ENCODE assay signal across 10 mouse cellular contexts in genomic region chr8:70757523-70758307, GRCm38 (mm10). TPM values are rescaled to one million over a fixed set of nuclear protein-coding genes. Genes with fewer than 3 reads are reported as not detected.
DNase-seq lines count a peak whose midpoint lies in the region; ATAC-seq and TF ChIP-seq lines count a peak whose summit lies in the region.
"Had no signal": no experiment of that assay in that cellular context is flagged by ENCODE, and none has a peak within 500 bp of the region (broad histone marks: within the 10 kb centered on the region; RNA-seq: fewer than 3 reads in every experiment).

No protein-coding gene starts in this region.

- no peak overlapping the region for H3K4me2 ChIP-seq in heart, postnatal 0 days (ENCODE audit: low read depth, low read length)
- H3K4me2 ChIP-seq in forebrain, embryonic 14.5 days (ENCODE audit: low read length) = peak overlapping the region; percentile 20; the same call in 1 of the 2 replicates
- H3K4me2 ChIP-seq: limb, embryonic 15.5 days had no signal

- no peak overlapping the region for H3K27ac ChIP-seq in heart, postnatal 0 days (ENCODE audit: low read depth)
- peak overlapping the region; percentile 70 for H3K27ac ChIP-seq in forebrain, embryonic 14.5 days (ENCODE audit: low read depth, low read length)

- no peak for DNase-seq in heart, postnatal 0 days (ENCODE audit: low spot score)
- DNase-seq in heart, postnatal 14 days = no peak
- peak; percentile 64 to 70 for DNase-seq in right cerebral cortex, postnatal 10 days (ENCODE audit: low spot score in 2 of 2)
- no peak for DNase-seq in right cerebral cortex, adult 18-20 months
- peak; percentile 54 for DNase-seq in R1 (ENCODE audit: low read depth, low spot score)
- no peak for DNase-seq in forebrain, embryonic 14.5 days (ENCODE audit: low spot score)
- peak; percentile 40 for DNase-seq in naive thymus-derived CD4-positive, alpha-beta T cell, adult 2 months (ENCODE audit: low read depth)
- no peak for DNase-seq in heart, adult 9 months (ENCODE audit: low spot score in 2 of 2)

- intact Hi-C loops in heart, postnatal 14 days (cut with DNase I) = no loop called here

- no peaks in the 10 kb centered on the region for H3K9me3 ChIP-seq in heart, postnatal 0 days (replicated peaks; ENCODE audit: control insufficient read depth, low read length)
- no peaks in the 10 kb centered on the region for H3K9me3 ChIP-seq in forebrain, embryonic 14.5 days (replicated peaks; ENCODE audit: control insufficient read depth, low read length)
- H3K9me3 ChIP-seq: limb, embryonic 15.5 days had no signal

- H3K9ac ChIP-seq in heart, postnatal 0 days (replicated peaks; ENCODE audit: low read depth, low read length) = no peak overlapping the region
- 0 out of 2 replicates have a peak overlapping the region, but pooled peaks have one; percentile 21 for H3K9ac ChIP-seq in forebrain, embryonic 14.5 days (ENCODE audit: low read length)
- H3K9ac ChIP-seq: limb, embryonic 15.5 days had no signal

- WGBS in heart, postnatal 0 days = 73% methylated on average over 22 of the region's 22 CpGs
- WGBS in forebrain, embryonic 14.5 days = 57% methylated on average over 22 of the region's 22 CpGs

- ATAC-seq in heart, postnatal 0 days (ENCODE audit: insufficient read depth, low read depth) = no peak
- no peak for ATAC-seq in forebrain, embryonic 14.5 days

- H3K27me3 ChIP-seq in heart, postnatal 0 days (ENCODE audit: control insufficient read depth, insufficient read depth, low read length) = no peaks in the 10 kb centered on the region
- no peaks in the 10 kb centered on the region for H3K27me3 ChIP-seq in forebrain, embryonic 14.5 days (replicated peaks; ENCODE audit: control insufficient read depth, insufficient read depth, low read length)
- H3K27me3 ChIP-seq: limb, embryonic 15.5 days had no signal

- no peak for TF ChIP-seq EP300 in heart, postnatal 0 days (IDR thresholded peaks at IDR 0.05; ENCODE audit: low read depth)

- peak; percentile 50 for TF ChIP-seq CTCF in heart, postnatal 0 days (IDR thresholded peaks at IDR 0.05; ENCODE audit: low read depth)

- H3K4me3 ChIP-seq in heart, postnatal 0 days (ENCODE audit: low read depth, low read length) = no peak overlapping the region
- no peak overlapping the region for H3K4me3 ChIP-seq in forebrain, embryonic 14.5 days (ENCODE audit: low read depth, low read length)
- H3K4me3 ChIP-seq: limb, embryonic 15.5 days had no signal

- H3K4me1 ChIP-seq in heart, postnatal 0 days (ENCODE audit: control insufficient read depth, insufficient read depth) = peaks cover 28% of the 10 kb centered on the region
- peaks cover 24% of the 10 kb centered on the region for H3K4me1 ChIP-seq in forebrain, embryonic 14.5 days (ENCODE audit: control insufficient read depth, insufficient read depth, low read length)

- H3K36me3 ChIP-seq in heart, postnatal 0 days (replicated peaks; ENCODE audit: control insufficient read depth, insufficient read depth, low read length) = peaks cover 28% of the 10 kb centered on the region
- H3K36me3 ChIP-seq in forebrain, embryonic 14.5 days (ENCODE audit: control insufficient read depth, insufficient read depth, low read length) = peaks cover 27% of the 10 kb centered on the region

RNA-seq across cellular contexts. Expression of gene Mpv17l2, which starts 3.0 kb away (rescaled TPM):
- total RNA-seq in heart, postnatal 0 days (2014; rRNA removed; ENCODE audit: low replicate concordance) = 26.6 and 56.3 TPM in 2 replicates
- 50.3 and 54.0 TPM in 2 replicates for polyA plus RNA-seq in heart, postnatal 0 days (2015; fragmentation: Nextera tagmentation; extraction: Ambion mirVana)
- total RNA-seq in heart, postnatal 14 days (2021) = 10 to 100 TPM; 29.3 to 29.9 TPM
- polyA plus RNA-seq in forebrain, embryonic 14.5 days (2014; fragmentation: Nextera tagmentation; extraction: Ambion mirVana) = 52.3 and 60.8 TPM in 2 replicates

RNA-seq across cellular contexts. Expression of gene Rab3a, which starts 3.2 kb away (rescaled TPM):
- 21.4 and 40.3 TPM in 2 replicates for total RNA-seq in heart, postnatal 0 days (2014; rRNA removed; ENCODE audit: low replicate concordance)
- polyA plus RNA-seq in heart, postnatal 0 days (2015; fragmentation: Nextera tagmentation; extraction: Ambion mirVana) = 32.7 and 32.8 TPM in 2 replicates
- 10 to 100 TPM; 51.6 to 51.9 TPM for total RNA-seq in heart, postnatal 14 days (2021)
- 330 and 371 TPM in 2 replicates for polyA plus RNA-seq in forebrain, embryonic 14.5 days (2014; fragmentation: Nextera tagmentation; extraction: Ambion mirVana)

RNA-seq across cellular contexts. Expression of gene Pik3r2, which starts 18.8 kb away (rescaled TPM):
- 36.6 and 39.3 TPM in 2 replicates for total RNA-seq in heart, postnatal 0 days (2014; rRNA removed; ENCODE audit: low replicate concordance)
- 30.2 and 32.5 TPM in 2 replicates for polyA plus RNA-seq in heart, postnatal 0 days (2015; fragmentation: Nextera tagmentation; extraction: Ambion mirVana)
- total RNA-seq in heart, postnatal 14 days (2021) = 10 to 100 TPM; 31.4 to 33.1 TPM
- 57.9 and 84.9 TPM in 2 replicates for polyA plus RNA-seq in forebrain, embryonic 14.5 days (2014; fragmentation: Nextera tagmentation; extraction: Ambion mirVana)

RNA-seq across cellular contexts. Expression of gene Pde4c, which starts 34.2 kb away (rescaled TPM):
- 0.42 and 1.2 TPM in 2 replicates for total RNA-seq in heart, postnatal 0 days (2014; rRNA removed; ENCODE audit: low replicate concordance)
- 0.44 and 0.56 TPM in 2 replicates for polyA plus RNA-seq in heart, postnatal 0 days (2015; fragmentation: Nextera tagmentation; extraction: Ambion mirVana)
- 1 to 10 TPM; 4.5 to 4.6 TPM for total RNA-seq in heart, postnatal 14 days (2021)
- polyA plus RNA-seq in forebrain, embryonic 14.5 days (2014; fragmentation: Nextera tagmentation; extraction: Ambion mirVana) = not detected in 2 replicates

RNA-seq across cellular contexts. Expression of gene Gm3336, which starts 39.4 kb away (rescaled TPM):
- total RNA-seq in heart, postnatal 0 days (2014; rRNA removed; ENCODE audit: low replicate concordance) = not detected in 2 replicates
- not detected in 2 replicates for polyA plus RNA-seq in heart, postnatal 0 days (2015; fragmentation: Nextera tagmentation; extraction: Ambion mirVana)
- not detected for total RNA-seq in heart, postnatal 14 days (2021)
- not detected in 2 replicates for polyA plus RNA-seq in forebrain, embryonic 14.5 days (2014; fragmentation: Nextera tagmentation; extraction: Ambion mirVana)
- polyA plus RNA-seq: heart, embryonic 14.5 days; limb, embryonic 15.5 days had no signal

Comparison
In these comparisons a context has a peak if more than half of its experiments do, and no peak if none do; other contexts are left out.
1. DNase-seq: peak in right cerebral cortex, postnatal 10 days (2 of 2), R1 (single experiment) and naive thymus-derived CD4-positive, alpha-beta T cell, adult 2 months (single experiment); none in heart, postnatal 0 days (single experiment), heart, postnatal 14 days (0 of 2), right cerebral cortex, adult 18-20 months (single experiment), forebrain, embryonic 14.5 days (single experiment) and heart, adult 9 months (0 of 2).